Mouse (Mus musculus) bone marrow, adult 2 months (tissue): Measurements from ENCODE around the gene Fry. TPM values are rescaled to one million over a fixed set of nuclear protein-coding genes. Genes with fewer than 3 reads are reported as not detected.

Experiments used
- H3K27ac ChIP-seq: fragments of 200-500 bp; 2 replicates; pipeline ENCODE4 v1.5.1; 2012; ENCODE audit warnings: low read depth, mild to moderate bottlenecking, control low read depth, inconsistent platforms, low read length; ENCODE audit not compliant: control insufficient read depth, poor library complexity, insufficient read depth
- H3K4me1 ChIP-seq: fragments of 200-500 bp; 2 replicates; pipeline ENCODE4 v1.6.1; 2011; ENCODE audit warnings: low read length; ENCODE audit not compliant: control insufficient read depth, insufficient read depth
- H3K4me3 ChIP-seq: fragments of 200-500 bp; replicated peaks from 2 replicates; pipeline ENCODE3; 2011; ENCODE audit warnings: mild to moderate bottlenecking, low read depth, low read length, control low read depth; ENCODE audit not compliant: control insufficient read depth
- CTCF ChIP-seq: fragments of 200-500 bp; IDR thresholded peaks from 2 replicates; pipeline ENCODE4 v1.5.1; 2011; ENCODE audit warnings: low read length, control low read depth; ENCODE audit not compliant: control insufficient read depth, insufficient read depth
- POLR2A ChIP-seq: fragments of 200-500 bp; IDR thresholded peaks from 2 replicates; pipeline ENCODE4 v1.6.1; 2011; ENCODE audit warnings: low read depth, mild to moderate bottlenecking, control low read depth, low read length, borderline replicate concordance; ENCODE audit not compliant: control insufficient read depth
- WGBS: fragments of 180-500 bp; shearing (Covaris S2); methylation state at CpG from one replicate; pipeline ENCODE4 v1.1.7; 2018; 5-methylcytosine and 5-hydroxymethylcytosine counted together
- polyA plus RNA-seq: library from polyadenylated mRNA; stranded (reverse); fragments of >200 nt; gene quantifications from 2 replicates; pipeline ENCODE4 v1.2.4, GENCODE M21; 2011; ENCODE audit warnings: low replicate concordance; ENCODE audit not compliant: missing spikeins, insufficient read depth, insufficient read length

Fry gene
- polyA plus RNA-seq, 1 experiment: 20.0 TPM

- WGBS: 95% methylated on average over 2 of the region's 2 CpGs
- H3K4me3 ChIP-seq: no peak overlapping the region
- TF ChIP-seq POLR2A (no peak), CTCF (no peak)
- no peak overlapping the region for H3K27ac ChIP-seq
- H3K4me1 ChIP-seq: no peaks in the 10 kb centered on the region
Observed at GRCm38 (mm10) chr5:150417223-150417622, 298.8 kb downstream of the Fry start.

GRCm38 (mm10) chr5:150418035-150418434, 299.6 kb downstream of the Fry start:
- WGBS: 80% methylated on average over 6 of the region's 6 CpGs
- H3K4me1 ChIP-seq: no peaks in the 10 kb centered on the region
- no peak overlapping the region for H3K27ac ChIP-seq
- no peak for TF ChIP-seq CTCF
- TF ChIP-seq POLR2A: no peak
- H3K4me3 ChIP-seq: no peak overlapping the region

GRCm38 (mm10) chr5:150425038-150425437, 306.6 kb downstream of the Fry start:
- Histone ChIP-seq H3K27ac (no peak overlapping the region), H3K4me3 (no peak overlapping the region), H3K4me1 (no peaks in the 10 kb centered on the region)
- TF ChIP-seq POLR2A (no peak), CTCF (no peak)
- 71% methylated on average over 5 of the region's 5 CpGs for WGBS

- Histone ChIP-seq H3K4me3 (no peak overlapping the region), H3K4me1 (no peaks in the 10 kb centered on the region), H3K27ac (no peak overlapping the region)
- 91% methylated on average over 3 of the region's 3 CpGs for WGBS
- TF ChIP-seq CTCF (peak; percentile 43; the same call in 1 of the 2 replicates), POLR2A (no peak)
Observed at GRCm38 (mm10) chr5:150426595-150426994, 308.1 kb downstream of the Fry start.

GRCm38 (mm10) chr5:150431286-150431685, 312.8 kb downstream of the Fry start:
- TF ChIP-seq POLR2A (no peak), CTCF (peak; percentile 65)
- no peak overlapping the region for H3K27ac ChIP-seq
- 93% methylated on average over 7 of the region's 7 CpGs for WGBS
- H3K4me1 ChIP-seq: no peaks in the 10 kb centered on the region
- no peak overlapping the region for H3K4me3 ChIP-seq

- Histone ChIP-seq H3K27ac (no peak overlapping the region), H3K4me3 (no peak overlapping the region), H3K4me1 (no peaks in the 10 kb centered on the region)
- TF ChIP-seq CTCF: peak; percentile 17; the same call in 1 of the 2 replicates
- no peak for TF ChIP-seq POLR2A
- 88% methylated on average over 2 of the region's 2 CpGs for WGBS
Observed at GRCm38 (mm10) chr5:150432960-150433359, 314.5 kb downstream of the Fry start.

GRCm38 (mm10) chr5:150436629-150437389, 318.4 kb downstream of the Fry start:
- Histone ChIP-seq H3K4me3 (no peak overlapping the region), H3K27ac (no peak overlapping the region), H3K4me1 (no peaks in the 10 kb centered on the region)
- 93% methylated on average over 34 of the region's 34 CpGs for WGBS
- TF ChIP-seq POLR2A (no peak), CTCF (no peak)

- 46% methylated on average over 7 of the region's 7 CpGs for WGBS
- Histone ChIP-seq H3K4me3 (no peak overlapping the region), H3K4me1 (no peaks in the 10 kb centered on the region), H3K27ac (no peak overlapping the region)
- TF ChIP-seq POLR2A: no peak
- 0 out of 2 replicates have a peak, but pooled peaks have one; percentile 26 for TF ChIP-seq CTCF
Observed at GRCm38 (mm10) chr5:150441690-150442089, 323.2 kb downstream of the Fry start.
